Mouse (Mus musculus) erythroblast, embryonic 14.5 days (primary cell): ENCODE data around the gene Grpel1.

Experiments used
- GATA1 ChIP-seq: IDR thresholded peaks from 2 replicates; pipeline ENCODE4 v1.6.1; 2012; ENCODE audit warnings: low read length, inconsistent platforms, mixed read lengths
- TAL1 ChIP-seq: IDR thresholded peaks from 3 replicates; pipeline ENCODE4 v1.6.1; 2012; ENCODE audit warnings: low read length, inconsistent platforms, mixed read lengths

- TF ChIP-seq GATA1 (no peak), TAL1 (no peak)
Observed at GRCm38 (mm10) chr5:36493919-36494318, 29.1 kb downstream of the Grpel1 start.
